Mouse (Mus musculus): ENCODE measurements around the gene Abhd8. TPM values are rescaled to one million over a fixed set of nuclear protein-coding genes. Genes with fewer than 3 reads are reported as not detected.

Abhd8 gene
- polyA plus RNA-seq, 1 experiment from 2014 or later, result 126 TPM

GRCm38 (mm10) chr8:71485142-71486135 lies 22.0 kb upstream of the Abhd8 start, which contains the start of gene Ano8:
TSS of gene Ano8 (minus strand) at chr8:71485963.
- 5% methylated on average over 55 of the region's 58 CpGs for WGBS
- Histone ChIP-seq H3K4me1 (replicated peaks; ENCODE audit: control insufficient read depth, insufficient read depth, low read length) (peaks cover 26% of the 10 kb centered on the region), H3K4me3 (replicated peaks; ENCODE audit: low read length) (peak within 1 kb of the TSS; percentile 90), H3K36me3 (replicated peaks; ENCODE audit: control insufficient read depth, insufficient read depth) (peaks cover 29% of the 10 kb centered on the region), H3K9me3 (ENCODE audit: control insufficient read depth, low read length) (no peaks in the 10 kb centered on the region), H3K27me3 (ENCODE audit: control insufficient read depth, insufficient read depth, low read length) (no peaks in the 10 kb centered on the region), H3K4me2 (replicated peaks) (peak within 1 kb of the TSS; percentile 84), H3K27ac (peak within 1 kb of the TSS; percentile 86), H3K9ac (peak within 1 kb of the TSS; percentile 99)
- ATAC-seq (ENCODE audit: low FRiP score), result peak; percentile 75
- DNase-seq (ENCODE audit: low spot score), result peak; percentile 83

GRCm38 (mm10) chr8:71484736-71485135 lies 21.3 kb upstream of the Abhd8 start:
- WGBS, result 92% methylated on average over 19 of the region's 19 CpGs
- Histone ChIP-seq H3K4me3 (replicated peaks; ENCODE audit: low read length) (peak overlapping the region; percentile 90), H3K36me3 (replicated peaks; ENCODE audit: control insufficient read depth, insufficient read depth) (peaks cover 32% of the 10 kb centered on the region), H3K4me2 (replicated peaks) (peak overlapping the region; percentile 84), H3K27me3 (ENCODE audit: control insufficient read depth, insufficient read depth, low read length) (no peaks in the 10 kb centered on the region), H3K9me3 (ENCODE audit: control insufficient read depth, low read length) (no peaks in the 10 kb centered on the region), H3K4me1 (replicated peaks; ENCODE audit: control insufficient read depth, insufficient read depth, low read length) (peaks cover 26% of the 10 kb centered on the region), H3K9ac (peak overlapping the region; percentile 99), H3K27ac (no peak overlapping the region)
- ATAC-seq (ENCODE audit: low FRiP score), result no peak
- DNase-seq (ENCODE audit: low spot score), result no peak

- no peak overlapping the region for H3K4me2 ChIP-seq (replicated peaks)
- WGBS, result 54% methylated on average over 8 of the region's 8 CpGs
- H3K27me3 ChIP-seq (ENCODE audit: control insufficient read depth, insufficient read depth, low read length), result no peaks in the 10 kb centered on the region
- DNase-seq (ENCODE audit: low spot score) (no peak), ATAC-seq (ENCODE audit: low FRiP score) (no peak)
- H3K9me3 ChIP-seq (ENCODE audit: control insufficient read depth, low read length), result no peaks in the 10 kb centered on the region
- peaks cover 40% of the 10 kb centered on the region for H3K36me3 ChIP-seq (replicated peaks; ENCODE audit: control insufficient read depth, insufficient read depth)
- H3K4me3 ChIP-seq (replicated peaks; ENCODE audit: low read length), result no peak overlapping the region
- no peak overlapping the region for H3K9ac ChIP-seq
- H3K27ac ChIP-seq, result no peak overlapping the region
- peaks cover 19% of the 10 kb centered on the region for H3K4me1 ChIP-seq (replicated peaks; ENCODE audit: control insufficient read depth, insufficient read depth, low read length)
Observed at GRCm38 (mm10) chr8:71483932-71484331, 20.5 kb upstream of the Abhd8 start.

GRCm38 (mm10) chr8:71478943-71479342 lies 15.5 kb upstream of the Abhd8 start:
- no peak overlapping the region for H3K9ac ChIP-seq
- 96% methylated on average over 11 of the region's 11 CpGs for WGBS
- no peaks in the 10 kb centered on the region for H3K27me3 ChIP-seq (ENCODE audit: control insufficient read depth, insufficient read depth, low read length)
- ATAC-seq (ENCODE audit: low FRiP score) (no peak), DNase-seq (ENCODE audit: low spot score) (no peak)
- H3K9me3 ChIP-seq (ENCODE audit: control insufficient read depth, low read length), result no peaks in the 10 kb centered on the region
- H3K27ac ChIP-seq, result no peak overlapping the region
- no peak overlapping the region for H3K4me2 ChIP-seq (replicated peaks)
- H3K4me1 ChIP-seq (replicated peaks; ENCODE audit: control insufficient read depth, insufficient read depth, low read length), result peaks cover 9% of the 10 kb centered on the region
- peaks cover 63% of the 10 kb centered on the region for H3K36me3 ChIP-seq (replicated peaks; ENCODE audit: control insufficient read depth, insufficient read depth)
- no peak overlapping the region for H3K4me3 ChIP-seq (replicated peaks; ENCODE audit: low read length)

- Histone ChIP-seq H3K36me3 (replicated peaks; ENCODE audit: control insufficient read depth, insufficient read depth) (peaks cover 73% of the 10 kb centered on the region), H3K4me2 (replicated peaks) (peak overlapping the region; percentile 73), H3K4me3 (replicated peaks; ENCODE audit: low read length) (peak overlapping the region; percentile 49), H3K4me1 (replicated peaks; ENCODE audit: control insufficient read depth, insufficient read depth, low read length) (peaks cover 9% of the 10 kb centered on the region), H3K27ac (peak overlapping the region; percentile 89), H3K27me3 (ENCODE audit: control insufficient read depth, insufficient read depth, low read length) (no peaks in the 10 kb centered on the region), H3K9me3 (ENCODE audit: control insufficient read depth, low read length) (no peaks in the 10 kb centered on the region), H3K9ac (peak overlapping the region; percentile 70)
- 43% methylated on average over 14 of the region's 14 CpGs for WGBS
- DNase-seq (ENCODE audit: low spot score) (no peak), ATAC-seq (ENCODE audit: low FRiP score) (no peak)
Observed at GRCm38 (mm10) chr8:71477196-71477845, 13.9 kb upstream of the Abhd8 start.

GRCm38 (mm10) chr8:71476099-71476940 lies 12.9 kb upstream of the Abhd8 start:
- H3K36me3 ChIP-seq (replicated peaks; ENCODE audit: control insufficient read depth, insufficient read depth), result peaks cover 73% of the 10 kb centered on the region
- under 1% methylated on average over 94 of the region's 121 CpGs for WGBS
- H3K4me2 ChIP-seq (replicated peaks), result peak overlapping the region; percentile 73
- ATAC-seq (ENCODE audit: low FRiP score), result peak; percentile 68
- DNase-seq (ENCODE audit: low spot score), result peak; percentile 78
- H3K4me1 ChIP-seq (replicated peaks; ENCODE audit: control insufficient read depth, insufficient read depth, low read length), result peaks cover 9% of the 10 kb centered on the region
- H3K9me3 ChIP-seq (ENCODE audit: control insufficient read depth, low read length), result no peaks in the 10 kb centered on the region
- peak overlapping the region; percentile 89 for H3K27ac ChIP-seq
- no peaks in the 10 kb centered on the region for H3K27me3 ChIP-seq (ENCODE audit: control insufficient read depth, insufficient read depth, low read length)
- H3K9ac ChIP-seq, result peak overlapping the region; percentile 70
- H3K4me3 ChIP-seq (replicated peaks; ENCODE audit: low read length), result peak overlapping the region; percentile 49

GRCm38 (mm10) chr8:71475702-71476075 lies 12.2 kb upstream of the Abhd8 start:
- H3K4me1 ChIP-seq (replicated peaks; ENCODE audit: control insufficient read depth, insufficient read depth, low read length), result peaks cover 12% of the 10 kb centered on the region
- WGBS, result 32% methylated on average over 4 of the region's 4 CpGs
- ATAC-seq (ENCODE audit: low FRiP score) (no peak), DNase-seq (ENCODE audit: low spot score) (peak; percentile 38)
- peak overlapping the region; percentile 49 for H3K4me3 ChIP-seq (replicated peaks; ENCODE audit: low read length)
- peak overlapping the region; percentile 89 for H3K27ac ChIP-seq
- H3K9ac ChIP-seq, result peak overlapping the region; percentile 70
- no peaks in the 10 kb centered on the region for H3K27me3 ChIP-seq (ENCODE audit: control insufficient read depth, insufficient read depth, low read length)
- H3K4me2 ChIP-seq (replicated peaks), result peak overlapping the region; percentile 73
- H3K36me3 ChIP-seq (replicated peaks; ENCODE audit: control insufficient read depth, insufficient read depth), result peaks cover 73% of the 10 kb centered on the region
- H3K9me3 ChIP-seq (ENCODE audit: control insufficient read depth, low read length), result no peaks in the 10 kb centered on the region

- no peaks in the 10 kb centered on the region for H3K9me3 ChIP-seq (ENCODE audit: control insufficient read depth, low read length)
- H3K9ac ChIP-seq, result no peak overlapping the region
- H3K27me3 ChIP-seq (ENCODE audit: control insufficient read depth, insufficient read depth, low read length), result no peaks in the 10 kb centered on the region
- peaks cover 69% of the 10 kb centered on the region for H3K36me3 ChIP-seq (replicated peaks; ENCODE audit: control insufficient read depth, insufficient read depth)
- peaks cover 18% of the 10 kb centered on the region for H3K4me1 ChIP-seq (replicated peaks; ENCODE audit: control insufficient read depth, insufficient read depth, low read length)
- ATAC-seq (ENCODE audit: low FRiP score) (peak; percentile 3; the same call in 1 of the 2 replicates), DNase-seq (ENCODE audit: low spot score) (no peak)
- H3K27ac ChIP-seq, result no peak overlapping the region
- 88% methylated on average over 25 of the region's 25 CpGs for WGBS
- H3K4me2 ChIP-seq (replicated peaks), result no peak overlapping the region
- H3K4me3 ChIP-seq (replicated peaks; ENCODE audit: low read length), result no peak overlapping the region
Observed at GRCm38 (mm10) chr8:71474785-71475701, 11.6 kb upstream of the Abhd8 start.
